Mouse (Mus musculus) CH12.LX (cell line): ENCODE data around the gene Mrs2.

Experiments
- CTCF ChIP-seq, 2 experiments: IDR thresholded peaks in 1 of 2; conservative IDR thresholded peaks in 1 of 2; 2 replicates each; pipeline ENCODE4 v1.5.1; 2011 to 2012; ENCODE audit warnings: low read depth in 2 of 2, low read length in 2 of 2, improper control_type of control experiment in 1 of 2, inconsistent platforms in 1 of 2, mild to moderate bottlenecking in 1 of 2, moderate library complexity in 1 of 2
- EP300 ChIP-seq: IDR thresholded peaks from 2 replicates; pipeline ENCODE4 v1.6.1; 2011; ENCODE audit warnings: low read length, improper control_type of control experiment
- HCFC1 ChIP-seq: IDR thresholded peaks from 2 replicates; pipeline ENCODE4 v1.6.1; 2012; ENCODE audit warnings: low read depth, mild to moderate bottlenecking, inconsistent platforms, low read length, improper control_type of control experiment
- POLR2A ChIP-seq: IDR thresholded peaks from 2 replicates; pipeline ENCODE4 v1.6.1; 2011; ENCODE audit warnings: low read depth, mild to moderate bottlenecking, improper control_type of control experiment, low read length
- SIN3A ChIP-seq: IDR thresholded peaks from 2 replicates; pipeline ENCODE4 v1.6.1; 2012; ENCODE audit warnings: low read length, improper control_type of control experiment, inconsistent platforms

- TF ChIP-seq CTCF (conservative IDR thresholded peaks at IDR 0.05 in 1 of 2, IDR thresholded peaks at IDR 0.05 in 1 of 2; ENCODE audit: low read depth in 2 of 2, low read length in 2 of 2) (peak in 1 of 2 experiments; percentile 64; a peak in 2 of 4 replicates), HCFC1 (no peak), SIN3A (no peak), EP300 (no peak), POLR2A (no peak)
Measured at GRCm38 (mm10) chr13:25002965-25003364, 17.2 kb downstream of the Mrs2 start.
